Mouse (Mus musculus): Measurements from ENCODE around the gene Lhfp.

DNA sequence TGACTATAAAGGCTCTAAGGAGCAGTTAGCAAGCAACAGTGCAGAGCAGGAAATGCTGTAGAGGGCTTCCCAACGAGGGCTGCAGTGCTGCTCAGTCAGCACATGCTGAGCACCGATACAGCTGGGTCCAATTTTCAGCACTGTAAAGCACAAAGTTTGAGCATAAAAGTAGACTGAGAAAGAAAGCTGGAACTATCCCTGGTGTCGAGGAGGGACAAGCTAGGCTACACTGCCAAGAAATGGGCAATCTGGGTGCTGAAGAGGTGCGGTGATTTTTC is 24.7 kb downstream of the Lhfp start:
- TF ChIP-seq CTCF (IDR thresholded peaks at IDR 0.05; ENCODE audit: low read depth, low read length), result no peak
- TF ChIP-seq POLR2A (IDR thresholded peaks at IDR 0.05; ENCODE audit: borderline replicate concordance, low read depth, low read length), result no peak
